Mouse (Mus musculus) liver, embryonic 16.5 days (tissue): Measurements from ENCODE around the gene Pcdh10. TPM values are rescaled to one million over a fixed set of nuclear protein-coding genes. Genes with fewer than 3 reads are reported as not detected.

ENCODE experiments used
- ATAC-seq: fragments of 200-750 bp; cut with Nextera tagmentation; 2 replicates; pipeline ENCODE4 v1.8.0; 2017; ENCODE audit warnings: low read depth, mild to moderate bottlenecking, moderate number of reproducible peaks, moderate library complexity
- H3K27ac ChIP-seq: fragments of 300-500 bp; sonication (generic); 2 replicates; pipeline ENCODE4 v1.5.1; 2014; ENCODE audit warnings: mild to moderate bottlenecking, low read length
- H3K27me3 ChIP-seq: fragments of 300-500 bp; sonication (generic); 2 replicates; pipeline ENCODE4 v1.6.1; 2014; ENCODE audit warnings: low read depth, low read length, mixed read lengths; ENCODE audit not compliant: control insufficient read depth, insufficient read depth
- H3K36me3 ChIP-seq: fragments of 300-500 bp; sonication (generic); 2 replicates; pipeline ENCODE4 v1.6.1; 2014; ENCODE audit warnings: mild to moderate bottlenecking; ENCODE audit not compliant: control insufficient read depth, insufficient read depth
- H3K4me1 ChIP-seq: fragments of 300-500 bp; sonication (generic); 2 replicates; pipeline ENCODE4 v1.6.1; 2014; ENCODE audit warnings: low read depth, low read length, mixed read lengths; ENCODE audit not compliant: control insufficient read depth
- H3K4me2 ChIP-seq: fragments of 300-500 bp; sonication (generic); 2 replicates; pipeline ENCODE4 v1.6.1; 2014; ENCODE audit warnings: low read depth, low read length, mixed read lengths
- H3K4me3 ChIP-seq: fragments of 300-500 bp; sonication (generic); 2 replicates; pipeline ENCODE4 v1.5.1; 2014; ENCODE audit warnings: low read depth, mild to moderate bottlenecking, low read length
- H3K9ac ChIP-seq: fragments of 300-500 bp; sonication (generic); 2 replicates; pipeline ENCODE4 v1.6.1; 2014; ENCODE audit warnings: low read depth, low read length
- H3K9me3 ChIP-seq: fragments of 300-500 bp; sonication (generic); replicated peaks from 2 replicates; pipeline ENCODE4 v1.6.1; 2016; ENCODE audit warnings: low read length; ENCODE audit not compliant: control insufficient read depth
- WGBS: fragments of 180-500 bp; shearing (Covaris S2); extraction: QIAGEN DNeasy Blood & Tissue Kit; methylation state at CpG from one replicate; pipeline ENCODE4 v1.1.7; 2014; ENCODE audit not compliant: insufficient replicate concordance; 5-methylcytosine and 5-hydroxymethylcytosine counted together
- polyA plus RNA-seq: library from polyadenylated mRNA; unstranded; fragments of >200 nt; fragmentation: Nextera tagmentation; extraction: Ambion mirVana; gene quantifications from 2 replicates; pipeline ENCODE4 v1.2.1, GENCODE M21; 2015

The Pcdh10 gene
- polyA plus RNA-seq, 1 experiment from 2014 or later: not detected

DNA sequence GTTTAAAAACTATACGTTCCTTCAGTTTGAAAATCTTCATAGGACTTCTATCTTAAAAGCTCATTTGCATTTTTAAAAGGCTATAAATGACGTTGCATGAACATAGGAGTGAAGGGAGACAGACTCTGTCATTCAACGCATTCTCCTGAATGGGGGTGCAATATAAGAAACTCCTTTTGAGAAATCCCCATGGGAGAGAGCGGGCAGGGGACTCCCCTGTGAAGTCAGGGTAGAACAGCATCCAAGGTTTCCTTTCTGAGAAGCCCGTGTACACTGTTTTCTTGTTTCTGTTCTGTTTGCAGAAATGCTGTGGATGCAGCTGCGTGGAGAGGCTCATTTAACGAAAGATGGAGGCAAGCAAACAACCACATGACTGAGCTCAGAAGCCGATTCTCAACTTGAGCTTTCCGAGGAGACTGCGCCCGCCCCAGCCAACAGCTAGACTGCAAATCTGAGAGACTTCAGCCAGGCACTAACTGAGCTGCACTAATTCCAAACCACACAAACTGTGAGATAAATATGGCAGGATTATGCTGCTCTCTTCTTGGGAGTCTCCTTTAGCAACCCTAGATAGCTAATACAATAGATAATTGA lies 54.1 kb downstream of the Pcdh10 start:
- Histone ChIP-seq H3K36me3 (no peaks in the 10 kb centered on the region), H3K27ac (no peak overlapping the region), H3K4me3 (no peak overlapping the region), H3K4me2 (no peak overlapping the region), H3K9ac (no peak overlapping the region), H3K4me1 (no peaks in the 10 kb centered on the region), H3K27me3 (no peaks in the 10 kb centered on the region), H3K9me3 (no peaks in the 10 kb centered on the region)
- WGBS: 36% methylated on average over 11 of the region's 11 CpGs
- ATAC-seq: no peak
